Mouse (Mus musculus) brain, embryonic 14.5 days (tissue): Measurements from ENCODE around the gene Tmem199.

Experiments
- CTCF ChIP-seq: fragments of 200-500 bp; IDR thresholded peaks from 2 replicates; pipeline ENCODE4 v1.5.1; 2012; ENCODE audit warnings: inconsistent platforms, mild to moderate bottlenecking, moderate library complexity, borderline replicate concordance; ENCODE audit not compliant: insufficient read depth, insufficient read length; ENCODE audit errors: extremely low read depth
- POLR2A ChIP-seq: fragments of 200-500 bp; IDR thresholded peaks from 2 replicates; pipeline ENCODE4 v1.6.1; 2012; ENCODE audit warnings: mild to moderate bottlenecking, inconsistent platforms, borderline replicate concordance; ENCODE audit not compliant: poor library complexity, insufficient read depth, insufficient read length, severe bottlenecking; ENCODE audit errors: extremely low read depth

GRCm38 (mm10) chr11:78465568-78466180 is 46.3 kb downstream of the Tmem199 start, which contains the start of gene Slc46a1:
- no peak for TF ChIP-seq CTCF
- 0 out of 2 replicates have a peak, but pooled peaks have one; percentile 5 for TF ChIP-seq POLR2A
